Mouse (Mus musculus) megakaryocyte-erythroid progenitor cell, adult 5-6 weeks (primary cell): ENCODE data around the gene Olfr228. TPM values are rescaled to one million over a fixed set of nuclear protein-coding genes. Genes with fewer than 3 reads are reported as not detected.
"Not testable (repeated sequence)": the region's sequence is repeated elsewhere in the genome, so short reads cannot be mapped to it uniquely, and the experiment has no call there.

Experiments
- ATAC-seq: replicated peaks from 2 replicates; pipeline ENCODE4 v1.8.0; 2016; ENCODE audit warnings: mild to moderate bottlenecking, inconsistent platforms; ENCODE audit not compliant: severe bottlenecking, poor library complexity, low FRiP score, low TSS enrichment
- total RNA-seq, 2 experiments: library from RNA; stranded (forward) in 1 of 2; stranded (reverse) in 1 of 2; fragments of 200-1000, 215-1000 nt in 1 of 2; fragments of >200 nt in 1 of 2; fragmentation: Nextera tagmentation in 1 of 2; gene quantifications; 2 replicates each; pipeline ENCODE4 v1.2.3; 2014 to 2017

Gene Olfr228
- total RNA-seq (2014; fragmentation: Nextera tagmentation) = not detected in 2 replicates
- not detected in 2 replicates for total RNA-seq (2017)

GRCm38 (mm10) chr2:86487286-86487685 lies at the start of gene Olfr228:
Gene Olfr228, minus strand, starts transcription at chr2:86487386.
- no peak for ATAC-seq

GRCm38 (mm10) chr2:86530991-86531390 lies 43.8 kb upstream of the Olfr228 start:
- ATAC-seq = no peak

- no peak for ATAC-seq
Observed at GRCm38 (mm10) chr2:86508161-86508560, 21.0 kb upstream of the Olfr228 start, which contains the start of gene Olfr1076. Gene Olfr1076, plus strand, starts transcription at chr2:86508461.

GRCm38 (mm10) chr2:86464442-86465109 lies 22.6 kb downstream of the Olfr228 start:
- ATAC-seq = peak; percentile 67

GRCm38 (mm10) chr2:86460434-86460833 lies 26.8 kb downstream of the Olfr228 start:
- no peak for ATAC-seq

- no peak for ATAC-seq
Observed at GRCm38 (mm10) chr2:86456169-86456568, 31.0 kb downstream of the Olfr228 start, which contains the start of gene Olfr1066. Gene Olfr1066, minus strand, starts transcription at chr2:86456269.

GRCm38 (mm10) chr2:86450491-86450890 lies 36.7 kb downstream of the Olfr228 start, which contains the start of gene Olfr1065:
Gene Olfr1065, minus strand, starts transcription at chr2:86450591.
- ATAC-seq = not testable (repeated sequence)

- not testable (repeated sequence) for ATAC-seq
Observed at GRCm38 (mm10) chr2:86442101-86442500, 45.1 kb downstream of the Olfr228 start.

Other genes starting within 250 kb of the Olfr228 start
- gene Olfr1048, start 247.1 kb downstream of the Olfr228 start, total RNA-seq (2014; fragmentation: Nextera tagmentation) = not detected in 2 replicates
- gene Olfr1048, start 247.1 kb downstream of the Olfr228 start, total RNA-seq (2017) = not detected in 2 replicates
- gene Olfr1049, start 229.1 kb downstream of the Olfr228 start, total RNA-seq (2014; fragmentation: Nextera tagmentation) = not detected in 2 replicates
- gene Olfr1049, start 229.1 kb downstream of the Olfr228 start, total RNA-seq (2017) = not detected in 2 replicates
- not detected in 2 replicates for gene Olfr1051, start 208.3 kb downstream of the Olfr228 start, total RNA-seq (2014; fragmentation: Nextera tagmentation)
- not detected in 2 replicates for gene Olfr1051, start 208.3 kb downstream of the Olfr228 start, total RNA-seq (2017)
- not detected in 2 replicates for gene Olfr1052, start 194.9 kb downstream of the Olfr228 start, total RNA-seq (2014; fragmentation: Nextera tagmentation)
- not detected in 2 replicates for gene Olfr1052, start 194.9 kb downstream of the Olfr228 start, total RNA-seq (2017)
- gene Olfr1053, start 172.1 kb downstream of the Olfr228 start, total RNA-seq (2014; fragmentation: Nextera tagmentation) = not detected in 2 replicates
- not detected in 2 replicates for gene Olfr1053, start 172.1 kb downstream of the Olfr228 start, total RNA-seq (2017)
- gene Olfr1054, start 152.0 kb downstream of the Olfr228 start, total RNA-seq (2014; fragmentation: Nextera tagmentation) = not detected in 2 replicates
- not detected in 2 replicates for gene Olfr1054, start 152.0 kb downstream of the Olfr228 start, total RNA-seq (2017)
- not detected in 2 replicates for gene Olfr1055, start 137.1 kb downstream of the Olfr228 start, total RNA-seq (2014; fragmentation: Nextera tagmentation)
- gene Olfr1055, start 137.1 kb downstream of the Olfr228 start, total RNA-seq (2017) = not detected in 2 replicates
- gene Olfr1056, start 124.9 kb downstream of the Olfr228 start, total RNA-seq (2014; fragmentation: Nextera tagmentation) = not detected in 2 replicates
- gene Olfr1056, start 124.9 kb downstream of the Olfr228 start, total RNA-seq (2017) = not detected in 2 replicates
- not detected in 2 replicates for gene Olfr1057, start 109.0 kb downstream of the Olfr228 start, total RNA-seq (2014; fragmentation: Nextera tagmentation)
- not detected in 2 replicates for gene Olfr1057, start 109.0 kb downstream of the Olfr228 start, total RNA-seq (2017)
- gene Olfr1058, start 98.8 kb downstream of the Olfr228 start, total RNA-seq (2014; fragmentation: Nextera tagmentation) = not detected in 2 replicates
- gene Olfr1058, start 98.8 kb downstream of the Olfr228 start, total RNA-seq (2017) = not detected in 2 replicates
- not detected in 2 replicates for gene Olfr1061, start 73.3 kb downstream of the Olfr228 start, total RNA-seq (2014; fragmentation: Nextera tagmentation)
- gene Olfr1061, start 73.3 kb downstream of the Olfr228 start, total RNA-seq (2017) = not detected in 2 replicates
- gene Olfr1062, start 60.6 kb downstream of the Olfr228 start, total RNA-seq (2014; fragmentation: Nextera tagmentation) = not detected in 2 replicates
- gene Olfr1062, start 60.6 kb downstream of the Olfr228 start, total RNA-seq (2017) = not detected in 2 replicates
- not detected in 2 replicates for gene Olfr1065, start 36.8 kb downstream of the Olfr228 start, total RNA-seq (2014; fragmentation: Nextera tagmentation)
- gene Olfr1065, start 36.8 kb downstream of the Olfr228 start, total RNA-seq (2017) = not detected in 2 replicates
- not detected in 2 replicates for gene Olfr1066, start 31.1 kb downstream of the Olfr228 start, total RNA-seq (2014; fragmentation: Nextera tagmentation)
- gene Olfr1066, start 31.1 kb downstream of the Olfr228 start, total RNA-seq (2017) = not detected in 2 replicates
- not detected in 2 replicates for gene Olfr1076, start 21.1 kb upstream of the Olfr228 start, total RNA-seq (2014; fragmentation: Nextera tagmentation)
- not detected in 2 replicates for gene Olfr1076, start 21.1 kb upstream of the Olfr228 start, total RNA-seq (2017)
- gene Olfr1079, start 55.1 kb upstream of the Olfr228 start, total RNA-seq (2014; fragmentation: Nextera tagmentation) = not detected in 2 replicates
- not detected in 2 replicates for gene Olfr1079, start 55.1 kb upstream of the Olfr228 start, total RNA-seq (2017)
- gene Olfr1080, start 70.8 kb upstream of the Olfr228 start, total RNA-seq (2014; fragmentation: Nextera tagmentation) = not detected in 2 replicates
- gene Olfr1080, start 70.8 kb upstream of the Olfr228 start, total RNA-seq (2017) = not detected in 2 replicates
- gene Olfr1082, start 111.6 kb upstream of the Olfr228 start, total RNA-seq (2014; fragmentation: Nextera tagmentation) = not detected in 2 replicates
- gene Olfr1082, start 111.6 kb upstream of the Olfr228 start, total RNA-seq (2017) = not detected in 2 replicates
- gene Olfr1084, start 152.3 kb upstream of the Olfr228 start, total RNA-seq (2014; fragmentation: Nextera tagmentation) = not detected in 2 replicates
- gene Olfr1084, start 152.3 kb upstream of the Olfr228 start, total RNA-seq (2017) = not detected in 2 replicates
- not detected in 2 replicates for gene Olfr1085, start 174.6 kb upstream of the Olfr228 start, total RNA-seq (2014; fragmentation: Nextera tagmentation)
- not detected in 2 replicates for gene Olfr1085, start 174.6 kb upstream of the Olfr228 start, total RNA-seq (2017)
- not detected in 2 replicates for gene Olfr1086, start 192.7 kb upstream of the Olfr228 start, total RNA-seq (2014; fragmentation: Nextera tagmentation)
- not detected in 2 replicates for gene Olfr1086, start 192.7 kb upstream of the Olfr228 start, total RNA-seq (2017)
- not detected in 2 replicates for gene Olfr1087, start 211.0 kb upstream of the Olfr228 start, total RNA-seq (2014; fragmentation: Nextera tagmentation)
- gene Olfr1087, start 211.0 kb upstream of the Olfr228 start, total RNA-seq (2017) = not detected in 2 replicates
- gene Olfr1089, start 246.3 kb upstream of the Olfr228 start, total RNA-seq (2014; fragmentation: Nextera tagmentation) = not detected in 2 replicates
- not detected in 2 replicates for gene Olfr1089, start 246.3 kb upstream of the Olfr228 start, total RNA-seq (2017)